Mouse (Mus musculus) hindbrain, postnatal 0 days (tissue): ENCODE measurements around the gene Cped1. TPM values are rescaled to one million over a fixed set of nuclear protein-coding genes. Genes with fewer than 3 reads are reported as not detected.

Experiments used
- ATAC-seq: fragments of 200-750 bp; cut with Nextera tagmentation; 2 replicates; pipeline ENCODE4 v1.8.0; 2017; ENCODE audit warnings: mild to moderate bottlenecking, moderate TSS enrichment, moderate library complexity
- DNase-seq: peaks from one replicate; pipeline ENCODE4 v3.0.0-alpha.2; 2015; ENCODE audit warnings: low spot score
- H3K27ac ChIP-seq: fragments of 300-500 bp; sonication (generic); 2 replicates; pipeline ENCODE4 v1.5.1; 2014; ENCODE audit warnings: mild to moderate bottlenecking
- H3K27me3 ChIP-seq: fragments of 300-500 bp; sonication (generic); 2 replicates; pipeline ENCODE4 v1.6.1; 2014; ENCODE audit warnings: low read length, mixed read lengths; ENCODE audit not compliant: insufficient read depth
- H3K36me3 ChIP-seq: fragments of 300-500 bp; sonication (generic); 2 replicates; pipeline ENCODE4 v1.6.1; 2014; ENCODE audit warnings: low read length, mixed read lengths; ENCODE audit not compliant: insufficient read depth
- H3K4me1 ChIP-seq: fragments of 300-500 bp; sonication (generic); 2 replicates; pipeline ENCODE4 v1.6.1; 2014; ENCODE audit warnings: antibody characterized with exemption, low read length, mixed read lengths; ENCODE audit not compliant: insufficient read depth
- H3K4me2 ChIP-seq: fragments of 300-500 bp; sonication (generic); 2 replicates; pipeline ENCODE4 v1.6.1; 2014; ENCODE audit warnings: low read depth, mild to moderate bottlenecking, low read length, moderate library complexity, mixed read lengths
- H3K4me3 ChIP-seq: fragments of 300-500 bp; sonication (generic); 2 replicates; pipeline ENCODE4 v1.5.1; 2014; ENCODE audit warnings: low read length
- H3K9ac ChIP-seq: fragments of 300-500 bp; sonication (generic); replicated peaks from 2 replicates; pipeline ENCODE4 v1.6.1; 2014; ENCODE audit warnings: mild to moderate bottlenecking, low read length, moderate library complexity, mixed read lengths
- H3K9me3 ChIP-seq: fragments of 300-500 bp; sonication (generic); 2 replicates; pipeline ENCODE4 v1.6.1; 2016; ENCODE audit warnings: low read length, mixed read lengths
- CTCF ChIP-seq: IDR thresholded peaks from 2 replicates; pipeline ENCODE4 v1.5.1; 2016; ENCODE audit warnings: antibody characterized with exemption, control low read depth, low read depth
- WGBS: fragments of 180-500 bp; shearing (Covaris S2); extraction: QIAGEN DNeasy Blood & Tissue Kit; methylation state at CpG from one replicate; pipeline ENCODE4 v1.1.7; 2014; 5-methylcytosine and 5-hydroxymethylcytosine counted together
- polyA plus RNA-seq: library from polyadenylated mRNA; unstranded; fragments of >200 nt; fragmentation: Nextera tagmentation; extraction: Ambion mirVana; gene quantifications from 2 replicates; pipeline ENCODE4 v1.2.1, GENCODE M21; 2015
- total RNA-seq: library from RNA; depleted of rRNA; stranded (reverse); fragments of >200 nt; gene quantifications from 2 replicates; pipeline ENCODE4 v1.2.3, GENCODE M21; 2014

Cped1 gene
- total and polyA plus RNA-seq, 2 experiments from 2014 or later = 3.1 to 4.6 TPM

DNA sequence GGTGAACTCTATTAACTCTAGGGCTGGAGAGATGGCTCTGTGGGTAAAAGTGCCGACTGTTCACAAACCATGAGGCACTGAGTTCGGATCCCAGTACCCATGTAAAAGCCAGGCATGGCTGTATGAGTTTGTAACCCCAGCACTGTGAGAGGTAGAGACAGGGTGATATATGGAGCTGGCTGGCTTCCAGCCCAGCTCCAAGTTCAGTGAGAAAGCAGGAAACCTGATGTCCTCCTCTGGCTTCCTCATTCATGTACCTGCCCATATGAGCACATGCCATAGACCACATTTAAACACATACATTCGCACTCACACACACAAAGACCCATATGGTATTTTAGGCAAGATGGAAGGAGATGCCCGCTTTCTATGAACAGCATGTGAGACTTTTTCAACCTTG is 296.7 kb downstream of the Cped1 start:
- WGBS = 94% methylated on average over 4 of the region's 4 CpGs
- no peak for ATAC-seq

DNA sequence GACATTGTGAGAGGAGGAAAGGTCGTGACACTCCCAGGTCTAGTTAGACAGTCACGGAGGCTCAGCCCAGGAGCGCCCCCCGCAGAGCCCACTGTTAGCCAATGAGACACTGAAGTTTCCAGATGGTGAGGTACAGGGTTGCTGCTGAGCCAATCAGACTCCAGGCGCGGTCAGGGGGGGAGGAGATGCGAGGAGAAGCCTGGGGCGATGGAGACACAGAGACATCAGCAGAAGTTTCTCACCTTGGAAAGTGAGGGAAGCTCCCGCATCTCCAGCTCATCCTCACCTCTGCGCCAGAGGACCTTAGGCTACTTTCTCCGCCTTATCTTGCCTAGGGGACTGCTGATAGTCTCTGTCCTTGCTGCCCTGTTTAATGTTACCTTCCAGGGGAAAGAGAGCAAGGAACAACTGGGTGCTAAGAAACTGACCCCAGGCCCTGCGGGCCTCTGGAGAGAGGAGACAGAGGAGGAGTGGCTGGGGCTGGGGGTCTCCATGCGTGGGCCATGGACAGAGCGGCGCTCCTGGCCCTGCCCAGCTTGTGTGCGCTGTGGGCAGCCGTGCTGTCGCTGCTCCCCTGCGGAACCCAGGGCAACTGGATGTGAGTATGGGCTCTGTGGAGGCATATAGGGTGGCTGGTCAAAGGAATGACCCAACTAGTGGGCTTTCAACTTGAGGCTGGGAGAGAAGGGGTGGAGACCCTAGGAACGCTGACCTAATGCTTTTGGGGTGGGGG is 302.5 kb downstream of the Cped1 start, which contains the start of gene Wnt16:
Wnt16 (plus strand) TSS at position 224 of the 733 bp plus-strand sequence.
- TF ChIP-seq CTCF = no peak
- H3K4me1 ChIP-seq = peaks cover 6% of the 10 kb centered on the region; the same call in 1 of the 2 replicates
- H3K27ac ChIP-seq = no peak within 1 kb of the TSS
- 0 out of 2 replicates have a peak within 1 kb of the TSS, but pooled peaks have one; percentile 14 for H3K9ac ChIP-seq
- no peaks in the 10 kb centered on the region for H3K9me3 ChIP-seq
- ATAC-seq (peak; percentile 72), DNase-seq (peak; percentile 16)
- peak within 1 kb of the TSS; percentile 72 for H3K4me2 ChIP-seq
- no peaks in the 10 kb centered on the region for H3K36me3 ChIP-seq
- peak within 1 kb of the TSS; percentile 34 for H3K4me3 ChIP-seq
- WGBS = 1% methylated on average over 20 of the region's 20 CpGs
- H3K27me3 ChIP-seq = peaks cover 39% of the 10 kb centered on the region

More for the DNA sequence above, 296.7 kb downstream of the Cped1 start:
- H3K4me2 ChIP-seq = no peak overlapping the region
- no peaks in the 10 kb centered on the region; the same call in 1 of the 2 replicates for H3K4me1 ChIP-seq
- no peaks in the 10 kb centered on the region for H3K36me3 ChIP-seq
- H3K9me3 ChIP-seq = no peaks in the 10 kb centered on the region
- no peak for TF ChIP-seq CTCF
- no peak overlapping the region for H3K4me3 ChIP-seq
- no peak overlapping the region for H3K9ac ChIP-seq
- 0 out of 2 replicates have a peak, but pooled peaks cover 6% of the 10 kb centered on the region for H3K27me3 ChIP-seq
- no peak for DNase-seq
- H3K27ac ChIP-seq = no peak overlapping the region

DNA sequence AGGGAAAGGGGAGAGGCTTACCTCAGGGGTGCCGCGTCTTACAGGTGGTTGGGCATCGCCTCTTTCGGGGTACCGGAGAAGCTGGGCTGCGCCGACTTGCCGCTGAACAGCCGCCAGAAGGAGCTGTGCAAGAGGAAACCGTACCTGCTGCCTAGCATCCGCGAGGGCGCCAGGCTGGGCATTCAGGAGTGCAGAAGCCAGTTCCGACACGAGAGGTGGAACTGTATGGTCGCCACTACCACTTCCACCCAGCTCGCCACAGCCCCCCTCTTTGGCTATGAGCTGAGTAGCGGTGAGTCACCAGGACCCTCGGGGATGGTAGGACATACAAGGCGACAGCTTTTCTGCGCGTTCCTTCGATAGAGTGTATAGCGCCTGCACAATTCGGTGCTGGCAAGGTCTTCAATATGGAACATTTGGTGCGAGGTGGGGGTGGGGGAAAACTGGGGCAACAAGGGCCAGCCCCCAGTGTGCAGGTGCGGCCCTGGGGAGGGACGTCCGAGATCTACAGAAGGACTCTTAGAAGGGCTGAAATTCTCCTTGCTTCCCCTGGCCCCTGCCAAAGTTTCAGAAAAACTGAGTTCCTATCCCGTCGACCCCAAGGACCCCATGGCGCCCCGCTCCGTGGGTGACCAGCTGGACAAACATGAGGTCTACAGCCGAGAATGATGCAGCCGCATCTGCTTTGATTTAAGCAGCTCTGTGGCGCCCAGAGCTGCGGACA is 303.2 kb downstream of the Cped1 start:
- Histone ChIP-seq H3K9me3 (no peaks in the 10 kb centered on the region), H3K36me3 (no peaks in the 10 kb centered on the region), H3K4me2 (peak overlapping the region; percentile 72), H3K4me3 (peak overlapping the region; percentile 34), H3K9ac (0 out of 2 replicates have a peak overlapping the region, but pooled peaks have one; percentile 14), H3K27me3 (peaks cover 39% of the 10 kb centered on the region), H3K27ac (no peak overlapping the region), H3K4me1 (peaks cover 6% of the 10 kb centered on the region; the same call in 1 of the 2 replicates)
- DNase-seq (peak; percentile 58), ATAC-seq (peak; percentile 77)
- peak; percentile 57 for TF ChIP-seq CTCF
- WGBS = under 1% methylated on average over 38 of the region's 38 CpGs

DNA sequence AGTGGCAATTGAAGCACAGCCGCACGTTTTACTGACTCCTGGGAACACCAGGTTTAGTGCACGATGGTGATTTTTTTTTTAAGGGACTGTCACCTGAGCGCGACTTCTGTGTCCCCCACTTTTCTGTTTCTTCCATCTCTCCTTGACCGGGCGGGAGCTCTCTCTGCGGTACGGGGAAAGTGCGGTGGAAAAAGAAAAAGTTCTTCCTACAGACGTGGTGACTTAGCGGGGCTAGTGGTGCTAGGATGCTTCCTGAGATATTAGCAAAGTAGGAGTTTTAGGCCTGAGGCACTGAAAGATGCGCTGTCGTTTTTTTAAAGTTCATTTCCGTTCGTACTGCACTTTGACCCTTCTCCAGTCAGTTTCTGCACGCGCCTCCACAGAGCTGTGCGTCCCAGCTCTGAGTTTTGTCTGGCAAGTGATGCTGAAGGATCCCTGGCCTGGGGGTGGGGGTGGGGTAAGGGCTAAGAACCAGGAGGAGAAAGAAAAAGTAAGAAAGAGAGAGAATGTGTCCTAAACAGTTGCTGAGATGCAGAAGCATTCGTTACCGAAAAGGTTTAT is 303.8 kb downstream of the Cped1 start:
- no peak for TF ChIP-seq CTCF
- H3K27me3 ChIP-seq = peaks cover 39% of the 10 kb centered on the region
- no peaks in the 10 kb centered on the region for H3K9me3 ChIP-seq
- no peak overlapping the region for H3K9ac ChIP-seq
- peak overlapping the region; percentile 34 for H3K4me3 ChIP-seq
- DNase-seq (no peak), ATAC-seq (no peak)
- peaks cover 6% of the 10 kb centered on the region; the same call in 1 of the 2 replicates for H3K4me1 ChIP-seq
- H3K36me3 ChIP-seq = no peaks in the 10 kb centered on the region
- H3K27ac ChIP-seq = no peak overlapping the region
- H3K4me2 ChIP-seq = peak overlapping the region; percentile 72
- WGBS = 4% methylated on average over 21 of the region's 21 CpGs

DNA sequence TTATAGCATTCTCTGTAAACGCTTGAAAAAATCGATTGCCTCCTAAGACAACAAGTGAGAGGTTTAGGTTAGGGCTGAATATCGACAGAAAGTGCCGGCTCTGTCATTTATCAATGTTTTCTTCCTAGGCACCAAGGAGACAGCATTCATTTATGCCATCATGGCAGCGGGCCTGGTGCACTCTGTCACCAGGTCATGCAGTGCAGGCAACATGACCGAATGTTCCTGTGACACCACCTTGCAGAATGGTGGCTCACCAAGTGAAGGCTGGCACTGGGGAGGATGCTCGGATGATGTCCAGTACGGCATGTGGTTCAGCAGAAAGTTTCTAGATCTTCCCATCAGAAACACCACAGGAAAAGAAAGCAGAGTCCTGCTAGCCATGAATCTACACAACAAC is 305.1 kb downstream of the Cped1 start:
- peaks cover 6% of the 10 kb centered on the region; the same call in 1 of the 2 replicates for H3K4me1 ChIP-seq
- H3K4me3 ChIP-seq = no peak overlapping the region
- DNase-seq (no peak), ATAC-seq (no peak)
- no peak overlapping the region for H3K9ac ChIP-seq
- 78% methylated on average over 8 of the region's 8 CpGs for WGBS
- no peak overlapping the region for H3K27ac ChIP-seq
- H3K9me3 ChIP-seq = no peaks in the 10 kb centered on the region
- H3K4me2 ChIP-seq = no peak overlapping the region
- TF ChIP-seq CTCF = no peak
- peaks cover 39% of the 10 kb centered on the region for H3K27me3 ChIP-seq
- no peaks in the 10 kb centered on the region for H3K36me3 ChIP-seq

DNA sequence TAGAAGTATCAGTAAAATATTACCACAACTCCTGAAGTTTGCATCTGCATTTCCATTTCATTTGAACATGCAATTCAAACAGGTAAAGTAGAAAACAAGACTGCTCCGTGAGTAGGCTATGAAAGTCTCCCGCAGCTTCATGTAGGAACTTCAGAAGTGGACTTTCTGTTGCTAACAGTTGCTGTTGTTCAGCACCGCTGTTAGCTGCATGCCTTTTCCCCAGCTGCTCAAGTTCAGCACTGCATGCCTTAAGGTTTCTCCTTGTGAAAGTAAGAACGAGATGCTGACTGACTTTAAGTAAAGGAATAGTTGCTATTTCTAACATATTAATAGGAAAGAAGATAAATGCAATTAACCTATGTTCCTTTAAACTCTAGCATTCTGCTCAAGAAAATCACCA is 306.3 kb downstream of the Cped1 start:
- no peak for ATAC-seq
- Histone ChIP-seq H3K9ac (no peak overlapping the region), H3K4me1 (peaks cover 6% of the 10 kb centered on the region; the same call in 1 of the 2 replicates), H3K27ac (no peak overlapping the region), H3K27me3 (peaks cover 37% of the 10 kb centered on the region), H3K36me3 (no peaks in the 10 kb centered on the region), H3K4me2 (no peak overlapping the region), H3K4me3 (no peak overlapping the region), H3K9me3 (no peaks in the 10 kb centered on the region)
- no peak for DNase-seq
- WGBS = 44% methylated on average over 4 of the region's 4 CpGs
- no peak for TF ChIP-seq CTCF
